7 mouse cellular contexts compared by ENCODE assay signal in genomic region chrX:74270902-74271551, GRCm38 (mm10). TPM values are rescaled to one million over a fixed set of nuclear protein-coding genes. Genes with fewer than 3 reads are reported as not detected.
DNase-seq lines count a peak whose midpoint lies in the region; ATAC-seq lines count a peak whose summit lies in the region.

No protein-coding gene starts in this region.

- no peaks in the 10 kb centered on the region for H3K9me3 ChIP-seq in heart, embryonic 12.5 days (replicated peaks)
- H3K9me3 ChIP-seq in stomach, embryonic 14.5 days (ENCODE audit: control insufficient read depth, low read depth, low read length) = no peaks in the 10 kb centered on the region

- H3K4me2 ChIP-seq in heart, embryonic 12.5 days = peak overlapping the region; percentile 65
- H3K4me2 ChIP-seq in stomach, embryonic 14.5 days (replicated peaks; ENCODE audit: low read depth, low read length) = peak overlapping the region; percentile 45

- peak overlapping the region; percentile 76 for H3K27ac ChIP-seq in heart, embryonic 12.5 days (ENCODE audit: poor library complexity, severe bottlenecking)
- H3K27ac ChIP-seq in stomach, embryonic 14.5 days (ENCODE audit: low read length) = peak overlapping the region; percentile 61

- H3K36me3 ChIP-seq in heart, embryonic 12.5 days = peaks cover 7% of the 10 kb centered on the region
- no peaks in the 10 kb centered on the region for H3K36me3 ChIP-seq in stomach, embryonic 14.5 days (ENCODE audit: control insufficient read depth, insufficient read depth, low read length)

- 11% methylated on average over 27 of the region's 27 CpGs for WGBS in heart, embryonic 12.5 days
- 19% methylated on average over 27 of the region's 27 CpGs for WGBS in stomach, embryonic 14.5 days

- peak; percentile 22 for DNase-seq in urinary bladder, postnatal 25 days (ENCODE audit: low spot score)
- DNase-seq in urinary bladder, postnatal 10 days (ENCODE audit: low spot score) = no peak
- peak; percentile 60 for DNase-seq in embryo, embryonic 10 days (ENCODE audit: low spot score)
- DNase-seq in kidney, postnatal 25 days = peak; percentile 24 to 50

- no peak for ATAC-seq in heart, embryonic 12.5 days (ENCODE audit: insufficient number of reproducible peaks, low FRiP score)
- ATAC-seq in megakaryocyte, adult 5-6 weeks (ENCODE audit: poor library complexity, severe bottlenecking) = peak; percentile 25
- no peak for ATAC-seq in stomach, embryonic 14.5 days (ENCODE audit: insufficient number of reproducible peaks, insufficient read depth, low FRiP score, low read depth)

- peak overlapping the region; percentile 88 for H3K9ac ChIP-seq in heart, embryonic 12.5 days
- H3K9ac ChIP-seq in stomach, embryonic 14.5 days (replicated peaks; ENCODE audit: low read depth, low read length) = peak overlapping the region; percentile 74

- H3K4me1 ChIP-seq in heart, embryonic 12.5 days (replicated peaks) = no peaks in the 10 kb centered on the region
- no peaks in the 10 kb centered on the region; the same call in 1 of the 2 replicates for H3K4me1 ChIP-seq in stomach, embryonic 14.5 days (ENCODE audit: control insufficient read depth, insufficient read depth, low read length)

- peak overlapping the region; percentile 67 for H3K4me3 ChIP-seq in heart, embryonic 12.5 days
- H3K4me3 ChIP-seq in stomach, embryonic 14.5 days (ENCODE audit: low read depth, low read length) = peak overlapping the region; percentile 49

- H3K27me3 ChIP-seq in heart, embryonic 12.5 days (replicated peaks) = no peaks in the 10 kb centered on the region
- no peaks in the 10 kb centered on the region for H3K27me3 ChIP-seq in stomach, embryonic 14.5 days (ENCODE audit: control insufficient read depth, insufficient read depth, low read length)

RNA-seq across cellular contexts. Expression of gene Rpl10, which starts 0.4 kb away (rescaled TPM):
- 437 and 446 TPM in 2 replicates for polyA plus RNA-seq in heart, embryonic 12.5 days (2016; fragmentation: Nextera tagmentation; extraction: Ambion mirVana)
- total RNA-seq in megakaryocyte, adult 5-6 weeks (2015) = 2,650 and 3,055 TPM in 2 replicates
- 1,311 and 1,465 TPM in 2 replicates for total RNA-seq in megakaryocyte, adult 5-6 weeks (2017)
- 893 and 924 TPM in 2 replicates for polyA plus RNA-seq in stomach, embryonic 14.5 days (2014; fragmentation: Nextera tagmentation; extraction: Ambion mirVana)

RNA-seq across cellular contexts. Expression of gene Taz, which starts 10.7 kb away (rescaled TPM):
- 70.5 and 71.3 TPM in 2 replicates for polyA plus RNA-seq in heart, embryonic 12.5 days (2016; fragmentation: Nextera tagmentation; extraction: Ambion mirVana)
- total RNA-seq in megakaryocyte, adult 5-6 weeks (2015) = 45.2 and 49.3 TPM in 2 replicates
- 28.1 and 33.1 TPM in 2 replicates for total RNA-seq in megakaryocyte, adult 5-6 weeks (2017)
- polyA plus RNA-seq in stomach, embryonic 14.5 days (2014; fragmentation: Nextera tagmentation; extraction: Ambion mirVana) = 64.6 and 67.5 TPM in 2 replicates

RNA-seq across cellular contexts. Expression of gene Dnase1l1, which starts 11.1 kb away (rescaled TPM):
- polyA plus RNA-seq in heart, embryonic 12.5 days (2016; fragmentation: Nextera tagmentation; extraction: Ambion mirVana) = 10.2 and 10.8 TPM in 2 replicates
- total RNA-seq in megakaryocyte, adult 5-6 weeks (2015) = 105 and 116 TPM in 2 replicates
- total RNA-seq in megakaryocyte, adult 5-6 weeks (2017) = 63.8 and 69.1 TPM in 2 replicates
- polyA plus RNA-seq in stomach, embryonic 14.5 days (2014; fragmentation: Nextera tagmentation; extraction: Ambion mirVana) = 17.3 and 18.7 TPM in 2 replicates

RNA-seq across cellular contexts. Expression of gene Emd, which starts 16.5 kb away (rescaled TPM):
- polyA plus RNA-seq in heart, embryonic 12.5 days (2016; fragmentation: Nextera tagmentation; extraction: Ambion mirVana) = 16.8 and 17.3 TPM in 2 replicates
- 89.4 and 95.2 TPM in 2 replicates for total RNA-seq in megakaryocyte, adult 5-6 weeks (2015)
- 73.3 and 99.8 TPM in 2 replicates for total RNA-seq in megakaryocyte, adult 5-6 weeks (2017)
- polyA plus RNA-seq in stomach, embryonic 14.5 days (2014; fragmentation: Nextera tagmentation; extraction: Ambion mirVana) = 33.3 and 37.3 TPM in 2 replicates

RNA-seq across cellular contexts. Expression of gene Flna, which starts 21.4 kb away (rescaled TPM):
- 226 and 227 TPM in 2 replicates for polyA plus RNA-seq in heart, embryonic 12.5 days (2016; fragmentation: Nextera tagmentation; extraction: Ambion mirVana)
- total RNA-seq in megakaryocyte, adult 5-6 weeks (2015) = 614 and 619 TPM in 2 replicates
- 2,027 and 2,122 TPM in 2 replicates for total RNA-seq in megakaryocyte, adult 5-6 weeks (2017)
- 515 and 563 TPM in 2 replicates for polyA plus RNA-seq in stomach, embryonic 14.5 days (2014; fragmentation: Nextera tagmentation; extraction: Ambion mirVana)
